Mouse (Mus musculus) embryonic facial prominence, embryonic 10.5 days (tissue): ENCODE results near the gene Cwc22. TPM values are rescaled to one million over a fixed set of nuclear protein-coding genes. Genes with fewer than 3 reads are reported as not detected.
"Not testable (repeated sequence)": the region's sequence is repeated elsewhere in the genome, so short reads cannot be mapped to it uniquely, and the experiment has no call there.

Experiments
- DNase-seq: peaks from one replicate; pipeline ENCODE4 v3.0.0-alpha.2; 2017; ENCODE audit warnings: low spot score
- H3K27ac ChIP-seq: fragments of 300-500 bp; sonication (generic); replicated peaks from 2 replicates; pipeline ENCODE4 v1.5.1; 2016; ENCODE audit warnings: mild to moderate bottlenecking
- H3K27me3 ChIP-seq: fragments of 300-500 bp; sonication (generic); replicated peaks from 2 replicates; pipeline ENCODE4 v1.6.1; 2016; ENCODE audit warnings: low read depth, mild to moderate bottlenecking; ENCODE audit not compliant: poor library complexity, severe bottlenecking
- H3K36me3 ChIP-seq: fragments of 300-500 bp; sonication (generic); replicated peaks from 2 replicates; pipeline ENCODE4 v1.6.1; 2016; ENCODE audit warnings: mild to moderate bottlenecking, moderate library complexity
- H3K4me1 ChIP-seq: fragments of 300-500 bp; sonication (generic); 2 replicates; pipeline ENCODE4 v1.6.1; 2016
- H3K4me3 ChIP-seq: fragments of 300-500 bp; sonication (generic); 2 replicates; pipeline ENCODE4 v1.5.1; 2016; ENCODE audit warnings: mild to moderate bottlenecking, moderate library complexity
- H3K9me3 ChIP-seq: fragments of 300-500 bp; sonication (generic); 2 replicates; pipeline ENCODE4 v1.6.1; 2016; ENCODE audit warnings: mild to moderate bottlenecking
- WGBS: fragments of 180-500 bp; shearing (Covaris S2); methylation state at CpG from one replicate; pipeline ENCODE4 v1.1.7; 2016; 5-methylcytosine and 5-hydroxymethylcytosine counted together
- polyA plus RNA-seq: library from polyadenylated mRNA; unstranded; fragments of >200 nt; fragmentation: Nextera tagmentation; extraction: Ambion mirVana; gene quantifications from 2 replicates; pipeline ENCODE4 v1.2.1, GENCODE M21; 2016

The Cwc22 gene
- polyA plus RNA-seq, 1 experiment from 2014 or later: 35.2 TPM

DNA sequence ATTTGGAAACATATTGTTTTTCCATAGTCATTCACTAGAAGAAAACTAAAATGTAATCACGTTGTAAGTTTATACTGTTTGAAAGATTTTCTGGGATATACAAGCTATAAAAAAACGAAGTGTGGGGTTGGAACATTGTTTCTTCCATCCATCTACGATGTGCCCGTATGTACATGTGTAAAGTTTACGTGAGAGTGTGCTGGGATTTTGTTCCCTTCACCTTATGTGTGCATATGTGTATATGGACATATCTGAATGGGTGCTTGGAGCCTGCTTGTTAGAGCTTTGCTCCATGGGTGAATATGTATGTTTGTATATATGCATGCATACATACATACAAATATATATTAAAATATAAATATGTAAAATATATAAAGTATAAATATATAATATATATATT, 45.4 kb downstream of the Cwc22 start:
- H3K36me3 ChIP-seq: peaks cover 91% of the 10 kb centered on the region
- no peak overlapping the region for H3K4me3 ChIP-seq
- H3K27ac ChIP-seq: no peak overlapping the region
- 96% methylated on average over 5 of the region's 5 CpGs for WGBS
- no peaks in the 10 kb centered on the region for H3K9me3 ChIP-seq
- DNase-seq: no peak
- H3K4me1 ChIP-seq: no peaks in the 10 kb centered on the region
- no peaks in the 10 kb centered on the region for H3K27me3 ChIP-seq

DNA sequence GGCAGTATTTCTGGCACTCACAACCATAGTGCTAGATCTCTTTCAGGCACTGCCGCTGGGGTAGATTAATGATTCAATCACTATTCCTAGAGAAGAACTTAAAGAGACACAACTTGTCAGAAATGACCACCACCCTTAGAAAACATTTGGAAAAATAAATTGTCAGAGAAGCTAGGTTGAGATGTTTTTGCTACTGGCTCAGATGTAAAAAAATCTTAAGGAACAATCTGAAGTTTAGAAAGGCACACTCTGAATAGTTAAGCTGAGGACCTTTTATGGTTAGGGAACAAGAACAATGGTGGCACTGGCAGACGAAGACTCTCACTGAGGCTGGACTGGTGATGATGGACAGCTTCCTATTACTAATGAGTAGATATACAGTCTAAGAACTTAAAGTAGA, 46.1 kb downstream of the Cwc22 start:
- 85% methylated on average over 2 of the region's 2 CpGs for WGBS
- no peaks in the 10 kb centered on the region for H3K27me3 ChIP-seq

DNA sequence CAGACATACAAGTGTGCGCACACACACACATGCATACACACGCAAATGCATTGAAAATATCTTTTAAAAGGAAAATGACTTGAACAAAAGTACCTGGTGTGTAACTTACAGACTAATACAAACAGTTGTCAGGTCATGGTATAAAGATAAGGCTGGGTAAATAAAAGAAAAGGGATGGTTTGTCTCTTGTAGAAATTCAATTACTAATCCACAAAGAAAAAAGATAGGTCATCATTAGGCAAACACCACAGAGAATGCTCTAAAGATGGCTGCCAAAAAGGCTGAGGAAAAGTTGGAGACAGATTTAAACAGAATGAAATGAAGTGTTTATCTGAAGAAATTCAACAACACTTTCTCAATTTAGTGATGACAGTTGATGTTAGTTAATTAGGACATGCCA, 47.7 kb downstream of the Cwc22 start:
- Histone ChIP-seq H3K4me3 (no peak overlapping the region), H3K36me3 (peaks cover 89% of the 10 kb centered on the region), H3K9me3 (no peaks in the 10 kb centered on the region), H3K4me1 (no peaks in the 10 kb centered on the region), H3K27ac (no peak overlapping the region), H3K27me3 (no peaks in the 10 kb centered on the region)
- no peak for DNase-seq
- WGBS: 92% methylated on average over 2 of the region's 2 CpGs

More for the DNA sequence above, 46.1 kb downstream of the Cwc22 start:
- no peak for DNase-seq
- Histone ChIP-seq H3K36me3 (peaks cover 89% of the 10 kb centered on the region), H3K9me3 (no peaks in the 10 kb centered on the region), H3K4me3 (no peak overlapping the region), H3K4me1 (no peaks in the 10 kb centered on the region), H3K27ac (no peak overlapping the region)

DNA sequence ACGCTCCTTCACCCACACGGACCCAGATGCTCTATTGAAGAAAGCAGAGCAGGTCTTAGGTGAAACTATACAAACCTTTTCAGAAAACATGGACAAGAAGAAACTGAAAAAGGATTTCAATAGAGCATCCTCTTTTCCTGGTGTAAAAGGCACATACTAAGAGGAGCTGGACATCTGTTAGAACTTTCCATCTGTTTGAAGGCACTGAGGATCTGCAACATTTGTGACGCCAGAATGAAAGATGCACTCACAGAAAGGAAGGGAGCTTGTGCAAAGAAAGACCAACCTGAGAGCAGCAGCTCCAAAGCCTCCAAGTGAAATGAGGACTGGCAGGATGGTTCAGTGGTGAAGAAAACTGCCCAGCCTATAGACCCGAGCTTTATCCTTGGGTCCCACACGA, 48.2 kb downstream of the Cwc22 start:
- Histone ChIP-seq H3K27ac (no peak overlapping the region), H3K27me3 (no peaks in the 10 kb centered on the region), H3K4me1 (no peaks in the 10 kb centered on the region), H3K36me3 (peaks cover 89% of the 10 kb centered on the region), H3K4me3 (no peak overlapping the region), H3K9me3 (no peaks in the 10 kb centered on the region)
- DNase-seq: no peak
- 89% methylated on average over 5 of the region's 5 CpGs for WGBS

DNA sequence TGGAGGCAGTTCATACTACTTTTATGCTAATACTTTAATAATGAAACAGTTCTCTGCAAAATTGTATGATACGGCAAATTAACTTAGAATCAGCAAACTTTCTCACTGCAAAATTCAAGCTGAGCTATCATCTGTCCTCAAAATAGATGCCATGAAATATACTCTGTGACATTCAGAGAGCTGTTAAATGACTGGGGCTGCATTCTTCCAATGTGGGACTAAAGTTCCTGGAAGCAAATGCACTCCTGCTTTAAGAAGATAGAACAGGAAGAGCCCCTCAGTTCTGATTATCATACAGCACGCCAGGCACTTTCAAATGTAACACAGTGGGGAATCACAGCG, 48.6 kb downstream of the Cwc22 start:
- WGBS: 94% methylated on average over 3 of the region's 3 CpGs
- Histone ChIP-seq H3K4me1 (no peaks in the 10 kb centered on the region), H3K27ac (no peak overlapping the region)

DNA sequence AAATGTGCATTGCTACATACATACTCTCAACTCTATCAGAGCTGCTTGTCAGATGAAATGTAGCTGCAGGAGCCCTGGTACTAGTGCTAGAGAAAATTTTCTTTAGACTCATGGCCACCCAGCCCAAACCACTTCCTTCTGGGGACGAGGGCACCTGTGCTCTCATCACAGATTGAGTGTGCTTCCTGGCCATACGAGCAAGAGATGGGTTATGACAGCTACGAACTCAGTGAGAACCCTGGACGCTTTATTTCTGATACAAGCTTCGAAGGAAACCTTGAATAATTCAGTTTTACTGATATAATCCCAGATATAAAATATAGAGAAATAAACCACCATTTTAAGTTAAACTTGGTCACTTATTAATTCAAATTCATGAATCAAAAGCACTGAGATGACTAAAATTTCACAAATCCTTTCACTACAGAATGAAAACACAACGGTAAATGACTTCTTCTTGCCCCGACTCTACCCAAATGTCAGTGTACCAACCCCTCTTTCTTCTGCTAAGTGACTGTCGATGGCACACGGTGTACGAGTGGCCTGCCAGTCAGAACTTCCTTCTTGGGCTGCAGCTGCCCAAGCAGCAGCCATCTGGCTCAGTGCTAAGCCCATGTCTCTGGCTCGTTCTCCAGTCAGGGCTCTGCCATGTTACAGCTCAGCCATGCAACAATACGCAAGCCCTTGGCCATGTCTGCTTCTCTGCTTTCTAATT, 49.2 kb downstream of the Cwc22 start:
- 95% methylated on average over 12 of the region's 12 CpGs for WGBS
- Histone ChIP-seq H3K4me1 (no peaks in the 10 kb centered on the region), H3K9me3 (no peaks in the 10 kb centered on the region), H3K36me3 (peaks cover 87% of the 10 kb centered on the region), H3K27ac (no peak overlapping the region), H3K27me3 (no peaks in the 10 kb centered on the region), H3K4me3 (no peak overlapping the region)
- DNase-seq: no peak

More for the DNA sequence above, 48.6 kb downstream of the Cwc22 start:
- no peak overlapping the region for H3K4me3 ChIP-seq
- H3K9me3 ChIP-seq: no peaks in the 10 kb centered on the region
- no peak for DNase-seq
- peaks cover 89% of the 10 kb centered on the region for H3K36me3 ChIP-seq
- H3K27me3 ChIP-seq: no peaks in the 10 kb centered on the region

DNA sequence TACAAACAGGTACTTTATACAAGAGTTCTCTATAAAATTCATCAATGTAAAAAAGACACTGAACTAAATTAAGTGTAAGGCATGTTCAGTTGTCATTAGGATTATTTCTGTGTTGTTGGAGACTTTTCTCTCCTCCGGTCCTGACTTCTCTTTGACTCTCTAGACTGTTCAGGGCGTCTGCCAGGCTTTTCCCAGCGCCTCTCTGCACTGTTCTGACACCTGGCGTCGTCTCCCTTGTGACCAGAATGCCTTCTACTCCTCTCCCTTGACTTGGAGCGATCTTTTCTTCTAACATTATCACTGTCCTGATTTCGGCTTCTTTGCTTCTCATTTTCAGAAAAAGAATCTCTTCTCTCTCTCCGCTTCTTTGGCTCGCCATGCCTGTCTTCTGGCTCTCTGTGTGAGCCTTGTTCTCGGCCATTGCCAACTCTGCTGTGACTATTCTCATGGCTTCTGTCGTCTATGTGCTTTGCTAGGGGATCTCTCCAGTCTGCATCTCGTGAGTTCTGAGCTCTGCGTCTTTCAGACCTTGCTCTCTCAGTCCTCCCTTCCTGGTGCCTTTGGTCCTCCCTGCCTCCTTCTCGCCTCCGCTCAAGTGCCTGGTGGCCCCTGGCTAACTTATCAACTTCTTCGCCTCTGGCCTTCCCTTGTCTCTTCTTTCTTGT, 50.1 kb downstream of the Cwc22 start:
- DNase-seq, H3K27ac ChIP-seq, H3K4me3 ChIP-seq, H3K9me3 ChIP-seq, H3K4me1 ChIP-seq, H3K27me3 ChIP-seq: not testable (repeated sequence)
- WGBS: 93% methylated on average over 16 of the region's 16 CpGs
- H3K36me3 ChIP-seq: peaks cover 78% of the 10 kb centered on the region

DNA sequence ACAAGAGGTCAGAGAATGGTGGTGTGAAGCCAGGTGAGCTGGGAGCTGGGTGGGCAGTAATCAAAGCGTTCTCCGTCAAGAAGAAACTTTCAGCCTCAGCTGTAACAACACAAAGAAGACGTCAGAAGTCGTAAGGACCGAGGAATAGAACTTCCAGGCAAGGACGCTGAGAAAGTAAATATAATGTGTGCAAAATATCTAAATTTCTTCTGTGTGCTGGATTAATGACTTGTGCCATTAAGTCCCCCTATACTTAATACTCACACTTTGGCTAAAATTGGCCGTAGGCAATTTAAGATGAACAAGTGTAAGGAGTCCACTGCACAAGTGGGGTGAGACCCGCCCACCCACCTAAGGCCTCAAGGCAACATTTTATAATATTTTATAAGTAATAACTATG, 51.3 kb downstream of the Cwc22 start:
- no peak overlapping the region for H3K27ac ChIP-seq
- peaks cover 74% of the 10 kb centered on the region for H3K36me3 ChIP-seq
- H3K9me3 ChIP-seq: no peaks in the 10 kb centered on the region
- no peaks in the 10 kb centered on the region for H3K4me1 ChIP-seq
- 94% methylated on average over 8 of the region's 8 CpGs for WGBS
- no peak for DNase-seq
- H3K4me3 ChIP-seq: no peak overlapping the region
- H3K27me3 ChIP-seq: no peaks in the 10 kb centered on the region

DNA sequence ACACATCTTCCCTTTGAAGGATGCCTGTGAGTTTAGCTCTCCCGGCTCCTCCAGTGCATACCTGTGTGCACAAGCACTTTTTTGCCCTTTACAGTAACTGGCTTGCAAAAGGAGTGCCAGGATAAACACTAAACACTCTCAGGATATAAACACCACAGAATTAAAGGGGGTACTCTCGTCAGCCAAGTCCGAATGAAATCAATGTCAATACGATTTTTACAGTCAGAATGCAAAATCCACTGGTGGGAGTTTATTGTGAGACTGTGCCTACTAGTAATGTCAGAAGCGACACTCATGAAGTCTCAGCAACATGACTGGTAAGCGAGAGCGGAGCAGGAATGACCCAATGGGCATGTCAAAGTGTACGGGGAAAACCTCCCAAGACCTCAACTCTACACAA, 52.7 kb downstream of the Cwc22 start:
- Histone ChIP-seq H3K27ac (no peak overlapping the region), H3K27me3 (no peaks in the 10 kb centered on the region), H3K9me3 (no peaks in the 10 kb centered on the region), H3K36me3 (peaks cover 60% of the 10 kb centered on the region), H3K4me3 (no peak overlapping the region), H3K4me1 (no peaks in the 10 kb centered on the region)
- DNase-seq: no peak
- 94% methylated on average over 8 of the region's 8 CpGs for WGBS

DNA sequence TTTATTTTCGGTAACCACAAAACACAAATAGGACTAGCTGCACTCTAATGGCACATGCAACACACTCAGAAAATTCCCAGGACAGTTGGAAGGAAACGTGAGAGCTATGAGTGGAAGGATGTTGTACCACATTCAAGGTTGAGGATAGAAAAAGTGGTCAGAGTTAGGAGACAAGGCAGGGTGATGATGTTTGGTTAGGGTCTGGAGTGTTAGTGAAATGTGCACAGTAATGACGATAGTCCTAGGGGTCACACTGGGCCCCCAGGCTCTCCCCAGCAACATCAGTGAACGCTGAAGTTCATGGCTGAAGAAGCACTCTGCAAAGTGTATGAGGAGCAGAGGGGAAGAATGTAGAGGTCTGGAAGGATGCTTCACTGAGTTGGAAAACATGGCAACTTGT, 53.6 kb downstream of the Cwc22 start:
- no peak for DNase-seq
- 93% methylated on average over 4 of the region's 4 CpGs for WGBS
- peaks cover 51% of the 10 kb centered on the region for H3K36me3 ChIP-seq
- H3K9me3 ChIP-seq: no peaks in the 10 kb centered on the region
- no peaks in the 10 kb centered on the region for H3K4me1 ChIP-seq
- H3K27me3 ChIP-seq: no peaks in the 10 kb centered on the region
- no peak overlapping the region for H3K27ac ChIP-seq
- H3K4me3 ChIP-seq: no peak overlapping the region

DNA sequence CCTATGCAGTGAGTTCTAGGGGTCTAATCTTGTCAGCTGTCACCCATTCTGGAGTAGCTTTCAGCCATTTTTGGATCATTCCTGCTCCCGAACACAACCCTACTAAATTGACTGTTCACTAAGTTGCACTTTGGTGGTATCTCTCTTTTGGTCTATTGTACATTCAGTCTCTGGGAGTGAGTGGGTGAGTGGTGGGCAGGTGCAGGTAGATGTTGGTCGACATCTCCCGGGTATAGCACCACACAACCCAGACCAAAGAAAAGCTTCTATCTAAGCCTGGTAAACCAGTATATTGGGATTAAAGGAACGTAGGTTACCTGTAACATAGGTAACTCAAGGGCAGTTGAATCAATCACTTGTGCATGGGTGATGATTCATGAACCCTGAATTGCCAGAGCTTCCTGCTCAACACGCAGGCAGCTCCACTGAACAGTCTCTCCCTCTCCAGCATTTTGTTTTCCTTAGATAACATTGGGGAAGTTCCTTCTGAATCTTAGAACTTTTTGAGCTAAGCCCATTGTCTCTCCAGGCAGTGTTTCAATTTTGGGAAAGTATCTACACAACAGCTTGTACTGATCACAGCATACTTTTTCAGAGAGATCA, 55.2 kb downstream of the Cwc22 start:
- Histone ChIP-seq H3K27ac (no peak overlapping the region), H3K36me3 (peaks cover 35% of the 10 kb centered on the region), H3K4me3 (no peak overlapping the region), H3K4me1 (no peaks in the 10 kb centered on the region), H3K9me3 (no peaks in the 10 kb centered on the region), H3K27me3 (no peaks in the 10 kb centered on the region)
- 96% methylated on average over 5 of the region's 5 CpGs for WGBS
- DNase-seq: no peak

DNA sequence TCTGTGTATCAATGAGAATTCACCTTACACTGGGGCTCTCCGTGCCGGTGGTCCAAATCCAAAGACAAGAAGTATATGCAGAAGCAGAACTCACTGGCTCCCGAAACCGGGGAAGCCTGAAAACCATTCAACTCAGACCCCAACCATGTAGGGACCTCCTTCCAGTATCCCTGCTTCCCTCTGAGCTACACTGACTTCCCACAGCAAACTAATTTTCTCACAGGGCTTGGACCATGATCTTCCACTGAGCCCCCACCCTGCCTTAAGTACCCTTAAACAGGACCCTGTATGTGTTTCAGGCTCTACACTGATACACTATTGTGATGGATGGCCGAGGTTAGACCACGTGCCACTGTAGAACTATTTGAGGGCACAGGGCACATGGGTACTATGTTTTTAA, 56.2 kb downstream of the Cwc22 start:
- DNase-seq: no peak

DNA sequence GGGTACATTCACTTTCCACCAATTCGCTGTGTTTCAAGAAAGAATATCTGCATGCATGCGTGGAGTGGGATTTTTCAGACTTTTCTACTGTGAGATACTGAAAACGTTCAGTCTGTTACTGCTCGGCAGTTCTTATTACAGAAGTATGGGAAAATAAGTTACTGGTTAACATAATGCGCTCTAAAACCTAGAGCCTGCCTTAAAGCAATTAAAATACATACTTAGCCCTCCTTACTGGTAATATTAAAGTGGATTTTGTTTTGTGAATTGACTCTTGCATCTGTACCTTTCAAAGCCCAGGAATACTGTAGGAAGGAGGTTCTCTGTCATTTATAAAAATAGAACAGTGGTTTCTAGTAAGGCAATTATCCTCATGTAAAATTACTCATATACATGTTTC, 56.8 kb downstream of the Cwc22 start:
- WGBS: 94% methylated on average over 5 of the region's 5 CpGs
- no peaks in the 10 kb centered on the region for H3K27me3 ChIP-seq
- H3K9me3 ChIP-seq: no peaks in the 10 kb centered on the region
- no peaks in the 10 kb centered on the region for H3K4me1 ChIP-seq
- DNase-seq: no peak
- no peak overlapping the region for H3K27ac ChIP-seq
- H3K4me3 ChIP-seq: no peak overlapping the region
- H3K36me3 ChIP-seq: peaks cover 22% of the 10 kb centered on the region

More for the DNA sequence above, 56.2 kb downstream of the Cwc22 start:
- no peaks in the 10 kb centered on the region for H3K27me3 ChIP-seq
- H3K27ac ChIP-seq: no peak overlapping the region
- H3K9me3 ChIP-seq: no peaks in the 10 kb centered on the region
- no peaks in the 10 kb centered on the region for H3K4me1 ChIP-seq
- peaks cover 27% of the 10 kb centered on the region for H3K36me3 ChIP-seq
- H3K4me3 ChIP-seq: no peak overlapping the region
- WGBS: 94% methylated on average over 6 of the region's 6 CpGs
